Comparison of ENCODE assay signal across 7 mouse cellular contexts in genomic region chr1:151427888-151428262, GRCm38 (mm10). TPM values are rescaled to one million over a fixed set of nuclear protein-coding genes. Genes with fewer than 3 reads are reported as not detected.
DNase-seq lines count a peak whose midpoint lies in the region; ATAC-seq and TF ChIP-seq lines count a peak whose summit lies in the region.

No protein-coding gene starts in this region.

- H3K9me3 ChIP-seq in megakaryocyte, embryonic 14.5 days: no peaks in the 10 kb centered on the region
- H3K9me3 ChIP-seq in limb, embryonic 13.5 days: no peaks in the 10 kb centered on the region
- no peaks in the 10 kb centered on the region for H3K9me3 ChIP-seq in stomach, embryonic 16.5 days (replicated peaks; ENCODE audit: control insufficient read depth, low read length)

- DNase-seq in cerebellum, postnatal 10 days: no peak
- DNase-seq in spleen, postnatal 10 days (ENCODE audit: low spot score in 2 of 2): no peak

- H3K36me3 ChIP-seq in megakaryocyte, embryonic 14.5 days (replicated peaks; ENCODE audit: low read length): peaks cover 18% of the 10 kb centered on the region
- H3K36me3 ChIP-seq in limb, embryonic 13.5 days: 0 out of 2 replicates have a peak, but pooled peaks cover 3% of the 10 kb centered on the region
- H3K36me3 ChIP-seq in stomach, embryonic 16.5 days (ENCODE audit: control insufficient read depth, insufficient read depth, low read length): no peaks in the 10 kb centered on the region

- H3K9ac ChIP-seq in limb, embryonic 13.5 days: peak overlapping the region; percentile 84
- H3K9ac ChIP-seq in stomach, embryonic 16.5 days (ENCODE audit: low read length): peak overlapping the region; percentile 91

- no peak for ATAC-seq in megakaryocyte, adult 5-6 weeks (ENCODE audit: poor library complexity, severe bottlenecking)
- ATAC-seq in limb, embryonic 13.5 days (ENCODE audit: low FRiP score, low read depth): peak; percentile 65
- ATAC-seq in stomach, embryonic 16.5 days (ENCODE audit: insufficient read depth, low FRiP score): peak; percentile 48

- no peak for TF ChIP-seq POLR2A in embryonic fibroblast, embryonic 13.5 days (IDR thresholded peaks at IDR 0.05; ENCODE audit: low read depth, low read length)

- peak overlapping the region; percentile 66 for H3K4me2 ChIP-seq in limb, embryonic 13.5 days (replicated peaks)
- H3K4me2 ChIP-seq in stomach, embryonic 16.5 days (ENCODE audit: low read depth, low read length): peak overlapping the region; percentile 55

- H3K27me3 ChIP-seq in megakaryocyte, embryonic 14.5 days (replicated peaks): no peaks in the 10 kb centered on the region
- H3K27me3 ChIP-seq in limb, embryonic 13.5 days: no peaks in the 10 kb centered on the region
- H3K27me3 ChIP-seq in stomach, embryonic 16.5 days (ENCODE audit: control insufficient read depth, insufficient read depth, low read length): no peaks in the 10 kb centered on the region

- 0 out of 2 replicates have a peak overlapping the region, but pooled peaks have one; percentile 13 for H3K27ac ChIP-seq in embryonic fibroblast, embryonic 13.5 days (ENCODE audit: insufficient read depth, low read length)
- H3K27ac ChIP-seq in limb, embryonic 13.5 days: peak overlapping the region; percentile 78; the same call in 1 of the 2 replicates
- H3K27ac ChIP-seq in stomach, embryonic 16.5 days (ENCODE audit: low read length): peak overlapping the region; percentile 82

- under 1% methylated on average over 26 of the region's 26 CpGs for WGBS in limb, embryonic 13.5 days
- WGBS in stomach, embryonic 16.5 days: under 1% methylated on average over 26 of the region's 26 CpGs

- H3K4me3 ChIP-seq in megakaryocyte, embryonic 14.5 days (replicated peaks): peak overlapping the region; percentile 99
- H3K4me3 ChIP-seq in embryonic fibroblast, embryonic 13.5 days (ENCODE audit: insufficient read depth, low read length): peak overlapping the region; percentile 73
- H3K4me3 ChIP-seq in limb, embryonic 13.5 days: peak overlapping the region; percentile 94
- peak overlapping the region; percentile 97 for H3K4me3 ChIP-seq in stomach, embryonic 16.5 days (replicated peaks; ENCODE audit: low read length)

- H3K4me1 ChIP-seq in megakaryocyte, embryonic 14.5 days: peaks cover 24% of the 10 kb centered on the region
- H3K4me1 ChIP-seq in embryonic fibroblast, embryonic 13.5 days (ENCODE audit: control insufficient read depth, insufficient read depth, low read length): peaks cover 3% of the 10 kb centered on the region; the same call in 1 of the 2 replicates
- peaks cover 18% of the 10 kb centered on the region for H3K4me1 ChIP-seq in limb, embryonic 13.5 days
- H3K4me1 ChIP-seq in stomach, embryonic 16.5 days (ENCODE audit: control insufficient read depth, insufficient read depth, low read length): peaks cover 13% of the 10 kb centered on the region

- no peak for TF ChIP-seq CTCF in embryonic fibroblast, embryonic 13.5 days (IDR thresholded peaks at IDR 0.05; ENCODE audit: borderline replicate concordance, insufficient read depth, low read length)

RNA-seq across cellular contexts. Expression of gene Swt1, which starts 0.4 kb away (rescaled TPM):
- 0.76 and 0.89 TPM in 2 replicates for polyA plus RNA-seq in megakaryocyte, embryonic 14.5 days (2012; ENCODE audit: insufficient read depth, low replicate concordance)
- 20.3 and 27.6 TPM in 2 replicates for total RNA-seq in megakaryocyte, adult 5-6 weeks (2015)
- total RNA-seq in megakaryocyte, adult 5-6 weeks (2017): 19.2 and 21.1 TPM in 2 replicates
- 15.6 and 19.4 TPM in 2 replicates for polyA plus RNA-seq in embryonic fibroblast, embryonic 13.5 days (2011; ENCODE audit: insufficient read length, low read depth, missing spikeins)
- polyA plus RNA-seq in limb, embryonic 13.5 days (2015; fragmentation: Nextera tagmentation; extraction: Ambion mirVana): 26.5 and 32.7 TPM in 2 replicates
- polyA plus RNA-seq in stomach, embryonic 16.5 days (2015; fragmentation: Nextera tagmentation; extraction: Ambion mirVana): 19.7 and 32.4 TPM in 2 replicates

RNA-seq across cellular contexts. Expression of gene Trmt1l, which starts 0.5 kb away (rescaled TPM):
- 5.1 and 5.8 TPM in 2 replicates for polyA plus RNA-seq in megakaryocyte, embryonic 14.5 days (2012; ENCODE audit: insufficient read depth, low replicate concordance)
- total RNA-seq in megakaryocyte, adult 5-6 weeks (2015): 34.7 and 40.4 TPM in 2 replicates
- 20.8 and 20.9 TPM in 2 replicates for total RNA-seq in megakaryocyte, adult 5-6 weeks (2017)
- polyA plus RNA-seq in embryonic fibroblast, embryonic 13.5 days (2011; ENCODE audit: insufficient read length, low read depth, missing spikeins): 33.7 and 33.9 TPM in 2 replicates
- 48.6 and 51.3 TPM in 2 replicates for polyA plus RNA-seq in limb, embryonic 13.5 days (2015; fragmentation: Nextera tagmentation; extraction: Ambion mirVana)
- 30.7 and 33.8 TPM in 2 replicates for polyA plus RNA-seq in stomach, embryonic 16.5 days (2015; fragmentation: Nextera tagmentation; extraction: Ambion mirVana)

Comparison
In these comparisons a context has a peak if more than half of its experiments do, and no peak if none do; other contexts are left out.
1. H3K27ac ChIP-seq: peak in every context shown above with its lines; median percentile 82 in stomach, embryonic 16.5 days; 78 in limb, embryonic 13.5 days; 13 in embryonic fibroblast, embryonic 13.5 days.